Mouse (Mus musculus) brain, embryonic 14.5 days (tissue): ENCODE measurements around the gene Ciapin1.
"Not testable (repeated sequence)": the region's sequence is repeated elsewhere in the genome, so short reads cannot be mapped to it uniquely, and the experiment has no call there.

Source experiments
- CTCF ChIP-seq: fragments of 200-500 bp; IDR thresholded peaks from 2 replicates; pipeline ENCODE4 v1.5.1; 2012; ENCODE audit warnings: inconsistent platforms, mild to moderate bottlenecking, moderate library complexity, borderline replicate concordance; ENCODE audit not compliant: insufficient read depth, insufficient read length; ENCODE audit errors: extremely low read depth
- POLR2A ChIP-seq: fragments of 200-500 bp; IDR thresholded peaks from 2 replicates; pipeline ENCODE4 v1.6.1; 2012; ENCODE audit warnings: mild to moderate bottlenecking, inconsistent platforms, borderline replicate concordance; ENCODE audit not compliant: poor library complexity, insufficient read depth, insufficient read length, severe bottlenecking; ENCODE audit errors: extremely low read depth

DNA sequence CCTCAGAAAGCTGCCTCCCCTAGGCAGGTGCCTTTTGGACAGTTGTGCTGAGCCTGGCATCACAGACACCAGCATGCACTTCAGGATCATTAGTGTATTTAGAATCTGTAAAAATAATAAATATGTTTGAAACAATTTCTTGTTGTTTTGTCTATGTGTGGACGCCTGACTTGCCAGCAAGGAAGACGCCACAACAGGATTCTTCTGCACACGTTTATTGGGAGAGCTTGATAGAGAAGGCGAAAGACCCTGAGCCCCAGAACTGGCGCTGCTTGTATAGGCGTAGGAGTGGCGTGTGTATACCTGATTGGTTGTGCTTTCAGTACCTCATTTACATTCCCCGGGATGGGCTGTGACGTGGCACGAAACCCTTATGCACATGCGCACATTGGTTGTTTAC lies 16.6 kb upstream of the Ciapin1 start:
- not testable (repeated sequence) for TF ChIP-seq CTCF, POLR2A
